Mouse (Mus musculus) heart, adult 2 months (tissue): ENCODE results near the gene Tnfrsf1a.

Experiments
- CTCF ChIP-seq: fragments of 200-600 bp; IDR thresholded peaks from 2 replicates; pipeline ENCODE4 v1.8.1; 2022; ENCODE audit warnings: antibody characterized with exemption, mild to moderate bottlenecking, moderate library complexity
- EP300 ChIP-seq: fragments of 200-500 bp; IDR thresholded peaks from 2 replicates; pipeline ENCODE4 v1.6.1; 2011; ENCODE audit warnings: low read depth, low read length, control low read depth; ENCODE audit not compliant: insufficient read depth
- POLR2A ChIP-seq: fragments of 200-500 bp; IDR thresholded peaks from 2 replicates; pipeline ENCODE4 v1.6.1; 2011; ENCODE audit warnings: mild to moderate bottlenecking, low read depth, low read length, control low read depth; ENCODE audit not compliant: insufficient read depth

DNA sequence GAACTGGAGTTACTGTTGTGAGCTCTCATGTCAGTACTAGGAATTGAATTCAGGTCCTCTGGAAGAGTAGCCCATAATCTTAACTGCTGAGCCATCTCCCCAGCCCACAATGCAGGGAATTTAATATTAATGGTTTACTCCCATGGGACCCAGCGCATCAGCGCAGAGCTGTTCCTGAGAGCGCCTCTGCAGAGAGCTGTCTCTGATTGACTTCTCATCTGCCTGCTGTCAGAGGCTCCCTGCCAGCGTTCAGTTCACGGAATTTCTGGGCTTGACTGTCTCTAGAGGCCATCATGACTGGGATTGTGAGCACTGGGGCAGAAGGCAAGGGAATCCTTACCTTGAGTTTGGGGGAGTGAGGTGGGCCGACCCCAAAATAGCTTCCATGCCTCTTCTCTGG lies 27.9 kb downstream of the Tnfrsf1a start:
- TF ChIP-seq EP300 (no peak), CTCF (no peak), POLR2A (no peak)
